Mouse (Mus musculus): ENCODE results near the gene Ciapin1. TPM values are rescaled to one million over a fixed set of nuclear protein-coding genes. Genes with fewer than 3 reads are reported as not detected.

Ciapin1 gene
- polyA plus RNA-seq (2014; fragmentation: Nextera tagmentation; extraction: Ambion mirVana) = 160 and 168 TPM in 2 replicates

GRCm38 (mm10) chr8:94837662-94838574 lies at the start of gene Ciapin1, which contains the start of gene Coq9:
Gene Ciapin1, minus strand, starts transcription at chr8:94838358.
Gene Coq9, plus strand, starts transcription at chr8:94838321.
- ATAC-seq (ENCODE audit: insufficient read depth, low FRiP score, low TSS enrichment) (peak; percentile 97), DNase-seq (ENCODE audit: low spot score) (peak; percentile 98)
- Histone ChIP-seq H3K9me3 (ENCODE audit: control insufficient read depth, low read length) (no peaks in the 10 kb centered on the region), H3K36me3 (ENCODE audit: control insufficient read depth, insufficient read depth, low read length) (no peaks in the 10 kb centered on the region), H3K9ac (ENCODE audit: low read length) (peak within 1 kb of the TSS; percentile 92), H3K27ac (ENCODE audit: low read depth, low read length) (peak within 1 kb of the TSS; percentile 84), H3K4me3 (ENCODE audit: low read depth, low read length) (peak within 1 kb of the TSS; percentile 92), H3K4me1 (ENCODE audit: control insufficient read depth, insufficient read depth, low read length) (peaks cover 14% of the 10 kb centered on the region), H3K4me2 (ENCODE audit: low read depth) (peak within 1 kb of the TSS; percentile 82), H3K27me3 (ENCODE audit: control insufficient read depth, insufficient read depth, low read length) (no peaks in the 10 kb centered on the region)
- under 1% methylated on average over 82 of the region's 82 CpGs for WGBS

GRCm38 (mm10) chr8:94880742-94881141 lies 42.6 kb upstream of the Ciapin1 start:
- Histone ChIP-seq H3K9ac (ENCODE audit: low read length) (no peak overlapping the region), H3K36me3 (ENCODE audit: control insufficient read depth, insufficient read depth, low read length) (no peaks in the 10 kb centered on the region), H3K9me3 (ENCODE audit: control insufficient read depth, low read length) (no peaks in the 10 kb centered on the region), H3K4me2 (ENCODE audit: low read depth) (no peak overlapping the region), H3K27me3 (ENCODE audit: control insufficient read depth, insufficient read depth, low read length) (0 out of 2 replicates have a peak, but pooled peaks cover under 1% of the 10 kb centered on the region), H3K27ac (ENCODE audit: low read depth, low read length) (no peak overlapping the region), H3K4me1 (ENCODE audit: control insufficient read depth, insufficient read depth, low read length) (peaks cover 4% of the 10 kb centered on the region; the same call in 1 of the 2 replicates), H3K4me3 (ENCODE audit: low read depth, low read length) (no peak overlapping the region)
- DNase-seq (ENCODE audit: low spot score) (no peak), ATAC-seq (ENCODE audit: insufficient read depth, low FRiP score, low TSS enrichment) (no peak)
- 78% methylated on average over 4 of the region's 4 CpGs for WGBS

GRCm38 (mm10) chr8:94876820-94877219 lies 38.7 kb upstream of the Ciapin1 start:
- H3K9me3 ChIP-seq (ENCODE audit: control insufficient read depth, low read length) = no peaks in the 10 kb centered on the region
- no peak overlapping the region for H3K4me3 ChIP-seq (ENCODE audit: low read depth, low read length)
- no peak overlapping the region for H3K9ac ChIP-seq (ENCODE audit: low read length)
- peaks cover 14% of the 10 kb centered on the region for H3K27me3 ChIP-seq (ENCODE audit: control insufficient read depth, insufficient read depth, low read length)
- no peak overlapping the region for H3K27ac ChIP-seq (ENCODE audit: low read depth, low read length)
- H3K4me1 ChIP-seq (ENCODE audit: control insufficient read depth, insufficient read depth, low read length) = peaks cover 20% of the 10 kb centered on the region
- no peaks in the 10 kb centered on the region for H3K36me3 ChIP-seq (ENCODE audit: control insufficient read depth, insufficient read depth, low read length)
- no peak overlapping the region for H3K4me2 ChIP-seq (ENCODE audit: low read depth)
- DNase-seq (ENCODE audit: low spot score) (no peak), ATAC-seq (ENCODE audit: insufficient read depth, low FRiP score, low TSS enrichment) (no peak)
- 48% methylated on average over 3 of the region's 3 CpGs for WGBS

GRCm38 (mm10) chr8:94876197-94876730 lies 38.1 kb upstream of the Ciapin1 start, which contains the start of gene Dok4:
Gene Dok4, minus strand, starts transcription at chr8:94876330.
- peak within 1 kb of the TSS; percentile 61 for H3K9ac ChIP-seq (ENCODE audit: low read length)
- 2% methylated on average over 20 of the region's 37 CpGs for WGBS
- ATAC-seq (ENCODE audit: insufficient read depth, low FRiP score, low TSS enrichment) = peak; percentile 64
- peaks cover 14% of the 10 kb centered on the region for H3K27me3 ChIP-seq (ENCODE audit: control insufficient read depth, insufficient read depth, low read length)
- H3K4me2 ChIP-seq (ENCODE audit: low read depth) = peak within 1 kb of the TSS; percentile 95
- H3K36me3 ChIP-seq (ENCODE audit: control insufficient read depth, insufficient read depth, low read length) = no peaks in the 10 kb centered on the region
- H3K27ac ChIP-seq (ENCODE audit: low read depth, low read length) = no peak within 1 kb of the TSS
- DNase-seq (ENCODE audit: low spot score) = peak; percentile 86
- H3K4me3 ChIP-seq (ENCODE audit: low read depth, low read length) = peak within 1 kb of the TSS; percentile 58
- H3K9me3 ChIP-seq (ENCODE audit: control insufficient read depth, low read length) = no peaks in the 10 kb centered on the region
- H3K4me1 ChIP-seq (ENCODE audit: control insufficient read depth, insufficient read depth, low read length) = peaks cover 20% of the 10 kb centered on the region

DNA sequence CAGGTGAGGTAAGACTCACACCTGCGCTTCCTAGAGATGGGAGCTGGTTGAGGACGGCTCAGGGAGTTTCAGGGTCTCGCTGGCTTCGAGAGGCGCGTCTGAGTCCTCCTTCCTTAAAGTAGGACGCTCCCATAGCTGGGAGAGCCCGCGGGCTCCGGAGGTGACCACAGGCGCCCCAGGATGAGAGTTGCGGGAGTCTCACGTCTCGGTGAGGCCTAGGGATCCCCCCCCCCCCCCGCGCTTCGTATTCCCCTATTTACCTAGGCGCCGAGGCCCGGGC lies 37.7 kb upstream of the Ciapin1 start:
- peaks cover 14% of the 10 kb centered on the region for H3K27me3 ChIP-seq (ENCODE audit: control insufficient read depth, insufficient read depth, low read length)
- H3K36me3 ChIP-seq (ENCODE audit: control insufficient read depth, insufficient read depth, low read length) = no peaks in the 10 kb centered on the region
- H3K4me1 ChIP-seq (ENCODE audit: control insufficient read depth, insufficient read depth, low read length) = peaks cover 20% of the 10 kb centered on the region
- H3K4me3 ChIP-seq (ENCODE audit: low read depth, low read length) = peak overlapping the region; percentile 58
- no peaks in the 10 kb centered on the region for H3K9me3 ChIP-seq (ENCODE audit: control insufficient read depth, low read length)
- DNase-seq (ENCODE audit: low spot score) (no peak), ATAC-seq (ENCODE audit: insufficient read depth, low FRiP score, low TSS enrichment) (peak; percentile 28; the same call in 1 of the 2 replicates)
- no peak overlapping the region for H3K27ac ChIP-seq (ENCODE audit: low read depth, low read length)
- WGBS = 0% methylated on average over 14 of the region's 20 CpGs
- peak overlapping the region; percentile 95 for H3K4me2 ChIP-seq (ENCODE audit: low read depth)
- H3K9ac ChIP-seq (ENCODE audit: low read length) = peak overlapping the region; percentile 61

DNA sequence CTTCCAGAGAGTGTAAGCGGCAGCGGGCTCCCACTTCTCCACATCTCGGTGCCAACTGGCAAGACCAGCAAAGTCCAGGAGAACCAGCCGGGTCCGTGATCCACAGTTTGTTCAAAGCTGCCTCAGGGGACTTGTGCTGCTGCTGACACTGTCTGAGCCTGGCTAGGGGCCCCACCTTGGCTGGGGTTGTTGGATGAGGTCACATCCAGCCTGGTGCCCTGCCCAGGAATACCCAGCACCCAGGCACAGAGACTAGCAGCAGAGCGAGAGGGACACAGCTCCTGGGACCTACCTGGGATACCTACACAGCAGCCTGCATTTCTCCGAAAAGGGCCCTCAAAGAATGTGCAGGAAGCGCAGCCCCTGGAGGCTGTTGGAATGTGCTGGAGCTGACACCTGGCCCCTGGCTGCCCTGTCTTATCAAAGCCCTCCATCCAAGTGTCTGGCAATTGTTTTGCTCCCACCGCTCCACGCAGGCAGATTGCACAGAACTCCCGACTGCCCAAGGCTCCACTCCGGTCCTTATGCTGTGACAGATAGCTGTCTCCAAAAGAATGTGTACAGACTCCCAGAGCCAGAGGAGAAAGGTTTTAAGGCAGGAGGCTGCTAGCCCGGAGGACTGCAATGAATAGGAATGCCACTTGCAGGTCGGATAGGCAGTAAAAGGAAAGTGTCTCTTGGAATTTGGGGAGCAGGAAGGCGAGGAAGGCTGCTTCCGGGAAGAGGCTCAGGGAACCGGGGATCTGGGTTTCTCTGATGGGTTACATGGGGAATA lies 37.1 kb upstream of the Ciapin1 start:
- WGBS = 20% methylated on average over 17 of the region's 17 CpGs
- Histone ChIP-seq H3K27me3 (ENCODE audit: control insufficient read depth, insufficient read depth, low read length) (peaks cover 14% of the 10 kb centered on the region), H3K4me1 (ENCODE audit: control insufficient read depth, insufficient read depth, low read length) (peaks cover 20% of the 10 kb centered on the region), H3K4me3 (ENCODE audit: low read depth, low read length) (peak overlapping the region; percentile 58), H3K9ac (ENCODE audit: low read length) (peak overlapping the region; percentile 61), H3K36me3 (ENCODE audit: control insufficient read depth, insufficient read depth, low read length) (no peaks in the 10 kb centered on the region), H3K9me3 (ENCODE audit: control insufficient read depth, low read length) (no peaks in the 10 kb centered on the region), H3K4me2 (ENCODE audit: low read depth) (peak overlapping the region; percentile 95), H3K27ac (ENCODE audit: low read depth, low read length) (no peak overlapping the region)
- no peak for DNase-seq (ENCODE audit: low spot score)
- ATAC-seq (ENCODE audit: insufficient read depth, low FRiP score, low TSS enrichment) = no peak

DNA sequence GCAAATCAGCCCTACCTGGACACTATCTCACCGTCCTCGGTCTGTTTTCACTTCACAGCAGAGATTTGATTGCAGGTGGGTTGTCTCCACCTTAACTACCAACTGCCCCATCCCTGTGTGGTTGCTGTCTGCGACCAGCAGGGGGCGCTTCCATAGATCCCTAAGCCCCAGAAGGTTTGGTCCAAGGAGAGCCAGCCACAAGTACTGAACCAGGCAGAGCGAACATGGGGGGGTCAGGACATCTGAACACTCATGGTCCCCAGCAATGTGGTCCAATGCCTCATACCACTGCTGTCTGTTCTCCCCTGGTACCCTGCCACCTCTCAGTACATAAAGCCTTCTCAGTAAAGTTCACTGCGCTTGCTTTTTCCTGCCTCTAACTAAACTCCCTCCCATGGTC lies 36.2 kb upstream of the Ciapin1 start:
- Histone ChIP-seq H3K9me3 (ENCODE audit: control insufficient read depth, low read length) (no peaks in the 10 kb centered on the region), H3K27me3 (ENCODE audit: control insufficient read depth, insufficient read depth, low read length) (peaks cover 14% of the 10 kb centered on the region), H3K27ac (ENCODE audit: low read depth, low read length) (no peak overlapping the region), H3K4me1 (ENCODE audit: control insufficient read depth, insufficient read depth, low read length) (peaks cover 20% of the 10 kb centered on the region), H3K36me3 (ENCODE audit: control insufficient read depth, insufficient read depth, low read length) (no peaks in the 10 kb centered on the region), H3K4me2 (ENCODE audit: low read depth) (no peak overlapping the region), H3K4me3 (ENCODE audit: low read depth, low read length) (no peak overlapping the region), H3K9ac (ENCODE audit: low read length) (no peak overlapping the region)
- no peak for ATAC-seq (ENCODE audit: insufficient read depth, low FRiP score, low TSS enrichment)
- 15% methylated on average over 6 of the region's 6 CpGs for WGBS
- peak; percentile 70 for DNase-seq (ENCODE audit: low spot score)

DNA sequence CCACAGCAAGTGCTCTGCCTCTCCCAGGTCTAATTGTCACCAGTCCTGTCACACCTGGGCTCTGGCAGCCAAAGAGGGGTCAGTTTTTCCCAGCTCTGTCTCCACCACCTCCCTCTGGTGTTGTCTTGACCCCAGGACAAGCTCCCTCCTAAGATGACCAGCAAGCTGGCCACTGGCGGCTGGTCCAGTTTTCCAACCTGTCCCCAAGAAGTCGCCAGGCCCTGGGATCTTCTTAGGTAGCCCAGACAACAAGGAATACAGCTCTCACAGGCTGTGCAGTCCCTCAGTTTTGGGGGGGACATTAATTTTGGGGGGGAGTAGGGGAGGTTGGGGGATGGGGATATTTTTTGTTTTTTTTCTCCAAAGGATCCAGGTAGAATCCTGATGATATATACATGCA lies 34.4 kb upstream of the Ciapin1 start:
- DNase-seq (ENCODE audit: low spot score) = no peak
- Histone ChIP-seq H3K9ac (ENCODE audit: low read length) (no peak overlapping the region), H3K36me3 (ENCODE audit: control insufficient read depth, insufficient read depth, low read length) (no peaks in the 10 kb centered on the region), H3K4me1 (ENCODE audit: control insufficient read depth, insufficient read depth, low read length) (peaks cover 20% of the 10 kb centered on the region), H3K27ac (ENCODE audit: low read depth, low read length) (no peak overlapping the region), H3K4me3 (ENCODE audit: low read depth, low read length) (no peak overlapping the region), H3K27me3 (ENCODE audit: control insufficient read depth, insufficient read depth, low read length) (peaks cover 14% of the 10 kb centered on the region), H3K4me2 (ENCODE audit: low read depth) (no peak overlapping the region), H3K9me3 (ENCODE audit: control insufficient read depth, low read length) (no peaks in the 10 kb centered on the region)
- 70% methylated on average over 2 of the region's 2 CpGs for WGBS
- ATAC-seq (ENCODE audit: insufficient read depth, low FRiP score, low TSS enrichment) = no peak

Measured in neural tube, embryonic 11.5 days (tissue).